Mouse (Mus musculus) kidney, adult 2 months (tissue): Measurements from ENCODE around the gene Srsf4. TPM values are rescaled to one million over a fixed set of nuclear protein-coding genes. Genes with fewer than 3 reads are reported as not detected.

Experiments
- DNase-seq: peaks from one replicate; pipeline ENCODE4 v3.0.0; 2021
- H3K27ac ChIP-seq: fragments of 200-500 bp; 2 replicates; pipeline ENCODE4 v1.5.1; 2012; ENCODE audit warnings: low read depth, low read length, control low read depth, inconsistent platforms; ENCODE audit not compliant: insufficient read depth
- H3K27me3 ChIP-seq: fragments of 200-500 bp; replicated peaks from 2 replicates; pipeline ENCODE4 v1.6.1; 2012; ENCODE audit warnings: mild to moderate bottlenecking, moderate library complexity, low read length, inconsistent platforms; ENCODE audit not compliant: control insufficient read depth, insufficient read depth
- H3K36me3 ChIP-seq: fragments of 200-500 bp; 2 replicates; pipeline ENCODE4 v1.6.1; 2012; ENCODE audit warnings: mild to moderate bottlenecking, moderate library complexity, low read length, inconsistent platforms; ENCODE audit not compliant: control insufficient read depth, insufficient read depth
- H3K4me1 ChIP-seq: fragments of 200-500 bp; 2 replicates; pipeline ENCODE4 v1.6.1; 2011; ENCODE audit warnings: low read length; ENCODE audit not compliant: control insufficient read depth, insufficient read depth
- H3K4me3 ChIP-seq: fragments of 200-500 bp; 2 replicates; pipeline ENCODE4 v1.5.1; 2011; ENCODE audit warnings: mild to moderate bottlenecking, low read depth, low read length, control low read depth; ENCODE audit not compliant: insufficient read depth
- CTCF ChIP-seq: fragments of 200-500 bp; conservative IDR thresholded peaks from 2 replicates; pipeline ENCODE4 v1.5.1; 2011; ENCODE audit warnings: low read depth, mild to moderate bottlenecking, control low read depth, low read length, moderate library complexity, mixed read lengths; ENCODE audit not compliant: insufficient read depth, insufficient read length
- POLR2A ChIP-seq: fragments of 200-500 bp; IDR thresholded peaks from one replicate; pipeline ENCODE4 v1.6.1; 2011; ENCODE audit warnings: low read depth, low read length, control low read depth
- WGBS: fragments of 180-500 bp; shearing (Covaris S2); methylation state at CpG from one replicate; pipeline ENCODE4 v1.1.7; 2018; 5-methylcytosine and 5-hydroxymethylcytosine counted together
- polyA plus RNA-seq: library from polyadenylated mRNA; depleted of rRNA; stranded (reverse); fragments of >200 nt; gene quantifications from 2 replicates; pipeline ENCODE4 v1.2.3, GENCODE M21; 2012; rRNA removed

The Srsf4 gene
- polyA plus RNA-seq, 1 experiment = 35.1 TPM

GRCm38 (mm10) chr4:131947848-131948247, 74.4 kb downstream of the Srsf4 start:
- TF ChIP-seq CTCF (no peak), POLR2A (no peak)
- peak; percentile 27 for DNase-seq
- no peaks in the 10 kb centered on the region for H3K27me3 ChIP-seq
- H3K27ac ChIP-seq = 0 out of 2 replicates have a peak overlapping the region, but pooled peaks have one; percentile 25
- no peak overlapping the region for H3K4me3 ChIP-seq
- 69% methylated on average over 11 of the region's 11 CpGs for WGBS
- H3K36me3 ChIP-seq = no peaks in the 10 kb centered on the region
- H3K4me1 ChIP-seq = no peaks in the 10 kb centered on the region

GRCm38 (mm10) chr4:131949903-131950302, 76.5 kb downstream of the Srsf4 start:
- 0 out of 2 replicates have a peak overlapping the region, but pooled peaks have one; percentile 52 for H3K27ac ChIP-seq
- TF ChIP-seq POLR2A = no peak
- no peaks in the 10 kb centered on the region for H3K4me1 ChIP-seq
- WGBS = 57% methylated on average over 5 of the region's 5 CpGs
- DNase-seq = no peak
- peaks cover 4% of the 10 kb centered on the region for H3K36me3 ChIP-seq
- no peaks in the 10 kb centered on the region for H3K27me3 ChIP-seq
- H3K4me3 ChIP-seq = no peak overlapping the region

DNA sequence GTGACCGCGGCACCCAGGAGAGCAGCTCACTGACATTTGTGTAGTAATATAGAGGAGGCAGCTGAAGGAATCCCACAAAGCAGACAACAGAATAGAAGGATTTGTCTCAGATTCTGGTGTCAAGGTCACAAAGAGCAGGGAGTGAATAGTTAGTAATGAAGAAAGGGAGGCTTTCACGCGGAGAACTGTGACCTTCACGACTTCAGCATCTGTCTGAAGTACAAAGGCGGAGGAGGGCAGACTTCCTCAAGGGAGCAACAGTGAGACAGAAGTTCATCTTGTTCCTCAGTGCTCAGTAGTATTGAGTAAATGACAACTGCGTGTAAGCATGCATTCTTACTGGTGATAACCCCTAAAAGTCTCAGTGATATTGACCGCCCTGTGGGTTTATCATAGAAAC, 77.2 kb downstream of the Srsf4 start:
- H3K36me3 ChIP-seq = peaks cover 4% of the 10 kb centered on the region
- H3K27ac ChIP-seq = no peak overlapping the region

More for the DNA sequence above, 77.2 kb downstream of the Srsf4 start:
- WGBS = 65% methylated on average over 8 of the region's 8 CpGs
- Histone ChIP-seq H3K4me1 (no peaks in the 10 kb centered on the region), H3K27me3 (no peaks in the 10 kb centered on the region), H3K4me3 (no peak overlapping the region)
- DNase-seq = no peak
- no peak for TF ChIP-seq POLR2A
- no peak for TF ChIP-seq CTCF

Other genes starting within 250 kb of the Srsf4 start
- 19.5 and 22.0 TPM in 2 replicates for gene Ptpru, start 35.3 kb upstream of the Srsf4 start, polyA plus RNA-seq
- gene Mecr, start 30.1 kb upstream of the Srsf4 start, polyA plus RNA-seq = 64.5 and 67.4 TPM in 2 replicates
- gene Tmem200b, start 48.2 kb downstream of the Srsf4 start, polyA plus RNA-seq = 11.3 and 17.0 TPM in 2 replicates
- gene Gm10300, start 201.1 kb downstream of the Srsf4 start, polyA plus RNA-seq = 0.09 and 0.27 TPM in 2 replicates
- gene Epb41, start 201.7 kb downstream of the Srsf4 start, polyA plus RNA-seq = 69.8 and 73.8 TPM in 2 replicates